Mouse (Mus musculus): Measurements from ENCODE around the gene Vmn1r74. TPM values are rescaled to one million over a fixed set of nuclear protein-coding genes. Genes with fewer than 3 reads are reported as not detected.
"Not testable (repeated sequence)": the region's sequence is repeated elsewhere in the genome, so short reads cannot be mapped to it uniquely, and the experiment has no call there.

Gene Vmn1r74
- total RNA-seq (2014; rRNA removed): not detected in 2 replicates
- not detected in 2 replicates for polyA plus RNA-seq (2015; fragmentation: Nextera tagmentation; extraction: Ambion mirVana)

GRCm38 (mm10) chr7:11833680-11834079 lies at the start of gene Vmn1r74:
Gene Vmn1r74, plus strand, starts transcription at chr7:11833980.
- no peak for DNase-seq (ENCODE audit: low spot score)
- no peaks in the 10 kb centered on the region for H3K4me1 ChIP-seq (ENCODE audit: insufficient read depth, low read length)
- peaks cover 19% of the 10 kb centered on the region; the same call in 1 of the 2 replicates for H3K9me3 ChIP-seq (ENCODE audit: low read length)
- TF ChIP-seq CTCF (IDR thresholded peaks at IDR 0.05): no peak
- no peak for ATAC-seq (ENCODE audit: low FRiP score)
- no peaks in the 10 kb centered on the region for H3K27me3 ChIP-seq (ENCODE audit: insufficient read depth, low read length)
- no peaks in the 10 kb centered on the region for H3K36me3 ChIP-seq (ENCODE audit: insufficient read depth, low read length)
- H3K4me3 ChIP-seq (ENCODE audit: low read depth, low read length): no peak within 1 kb of the TSS
- 72% methylated on average over 2 of the region's 2 CpGs for WGBS
- no peak within 1 kb of the TSS for H3K9ac ChIP-seq (replicated peaks; ENCODE audit: low read length, poor library complexity, severe bottlenecking)
- no peak within 1 kb of the TSS for H3K4me2 ChIP-seq (ENCODE audit: low read depth, low read length, poor library complexity, severe bottlenecking)
- no peak within 1 kb of the TSS for H3K27ac ChIP-seq (ENCODE audit: low read depth, low read length)

GRCm38 (mm10) chr7:11813751-11814150 lies 20.0 kb upstream of the Vmn1r74 start:
- no peak for DNase-seq (ENCODE audit: low spot score)
- TF ChIP-seq CTCF (IDR thresholded peaks at IDR 0.05): no peak

GRCm38 (mm10) chr7:11822166-11822565 lies 11.6 kb upstream of the Vmn1r74 start:
- no peak for TF ChIP-seq CTCF (IDR thresholded peaks at IDR 0.05)
- H3K4me2 ChIP-seq (ENCODE audit: low read depth, low read length, poor library complexity, severe bottlenecking): no peak overlapping the region
- no peaks in the 10 kb centered on the region for H3K4me1 ChIP-seq (ENCODE audit: insufficient read depth, low read length)
- no peaks in the 10 kb centered on the region for H3K36me3 ChIP-seq (ENCODE audit: insufficient read depth, low read length)
- H3K27ac ChIP-seq (ENCODE audit: low read depth, low read length): no peak overlapping the region
- DNase-seq (ENCODE audit: low spot score) (no peak), ATAC-seq (ENCODE audit: low FRiP score) (no peak)
- 88% methylated on average over 1 of the region's 1 CpGs for WGBS
- no peaks in the 10 kb centered on the region for H3K27me3 ChIP-seq (ENCODE audit: insufficient read depth, low read length)
- H3K4me3 ChIP-seq (ENCODE audit: low read depth, low read length): no peak overlapping the region
- H3K9me3 ChIP-seq (ENCODE audit: low read length): peaks cover 57% of the 10 kb centered on the region
- H3K9ac ChIP-seq (replicated peaks; ENCODE audit: low read length, poor library complexity, severe bottlenecking): no peak overlapping the region

More at GRCm38 (mm10) chr7:11813751-11814150, 20.0 kb upstream of the Vmn1r74 start:
- H3K4me3 ChIP-seq (ENCODE audit: low read depth, low read length): no peak overlapping the region
- no peak overlapping the region for H3K9ac ChIP-seq (replicated peaks; ENCODE audit: low read length, poor library complexity, severe bottlenecking)
- no peak overlapping the region for H3K27ac ChIP-seq (ENCODE audit: low read depth, low read length)
- H3K4me1 ChIP-seq (ENCODE audit: insufficient read depth, low read length): no peaks in the 10 kb centered on the region
- H3K9me3 ChIP-seq (ENCODE audit: low read length): peaks cover 38% of the 10 kb centered on the region
- H3K27me3 ChIP-seq (ENCODE audit: insufficient read depth, low read length): no peaks in the 10 kb centered on the region
- H3K4me2 ChIP-seq (ENCODE audit: low read depth, low read length, poor library complexity, severe bottlenecking): no peak overlapping the region
- no peak for ATAC-seq (ENCODE audit: low FRiP score)
- H3K36me3 ChIP-seq (ENCODE audit: insufficient read depth, low read length): no peaks in the 10 kb centered on the region

DNA sequence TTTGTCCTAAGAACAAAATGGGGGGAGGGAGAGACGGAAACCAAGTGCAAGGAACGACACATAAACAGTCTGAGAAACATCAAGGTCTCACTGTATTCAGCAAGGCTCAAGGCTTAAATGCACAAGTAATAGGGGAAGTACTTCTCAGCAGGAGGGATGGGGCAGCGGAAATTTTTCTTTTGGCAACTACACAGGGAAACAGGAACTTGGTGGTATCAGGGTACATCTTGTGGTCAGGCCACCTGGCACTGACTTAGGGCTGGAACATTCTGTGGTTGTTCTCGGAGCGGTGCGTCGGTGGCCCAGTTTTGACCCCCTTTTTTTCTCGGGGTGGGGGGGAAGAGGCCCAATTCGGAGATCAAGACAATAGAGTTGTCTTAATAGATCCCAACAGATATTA lies 10.5 kb upstream of the Vmn1r74 start:
- not testable (repeated sequence) for H3K27me3 ChIP-seq (ENCODE audit: insufficient read depth, low read length); H3K36me3 ChIP-seq (ENCODE audit: insufficient read depth, low read length); ATAC-seq (ENCODE audit: low FRiP score); DNase-seq (ENCODE audit: low spot score); H3K27ac ChIP-seq (ENCODE audit: low read depth, low read length); H3K4me1 ChIP-seq (ENCODE audit: insufficient read depth, low read length); H3K4me3 ChIP-seq (ENCODE audit: low read depth, low read length); H3K4me2 ChIP-seq (ENCODE audit: low read depth, low read length, poor library complexity, severe bottlenecking); H3K9ac ChIP-seq (replicated peaks; ENCODE audit: low read length, poor library complexity, severe bottlenecking)
- 83% methylated on average over 9 of the region's 9 CpGs for WGBS
- H3K9me3 ChIP-seq (ENCODE audit: low read length): peaks cover 48% of the 10 kb centered on the region

DNA sequence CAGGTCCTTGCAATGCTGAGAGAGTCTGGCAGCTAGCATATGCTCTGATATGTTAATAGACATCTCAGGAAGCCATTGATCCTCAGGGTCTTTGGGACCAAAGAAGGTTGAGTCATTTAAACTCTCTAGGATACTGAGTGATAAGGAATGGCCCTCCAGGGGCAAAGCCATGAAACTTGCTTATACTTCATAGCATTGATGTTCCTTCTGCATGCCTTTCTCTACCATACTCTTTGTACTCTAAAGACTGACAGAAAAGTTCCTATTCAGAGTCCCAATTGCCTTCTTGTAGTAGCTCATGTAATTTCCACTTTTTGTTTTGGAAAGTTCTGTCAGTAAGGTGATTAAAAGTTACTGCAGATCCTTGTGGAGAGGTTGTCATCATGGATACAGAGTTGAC lies 40.5 kb downstream of the Vmn1r74 start, which contains the start of gene Vmn1r75:
Gene Vmn1r75 (plus strand): TSS at position 301 of the 400 bp plus-strand sequence.
- no peak within 1 kb of the TSS for H3K27ac ChIP-seq (ENCODE audit: low read depth, low read length)
- DNase-seq (ENCODE audit: low spot score): no peak
- no peaks in the 10 kb centered on the region for H3K27me3 ChIP-seq (ENCODE audit: insufficient read depth, low read length)
- H3K4me1 ChIP-seq (ENCODE audit: insufficient read depth, low read length): no peaks in the 10 kb centered on the region
- no peaks in the 10 kb centered on the region for H3K36me3 ChIP-seq (ENCODE audit: insufficient read depth, low read length)
- TF ChIP-seq CTCF (IDR thresholded peaks at IDR 0.05): no peak
- H3K9ac ChIP-seq (replicated peaks; ENCODE audit: low read length, poor library complexity, severe bottlenecking): no peak within 1 kb of the TSS
- no peak for ATAC-seq (ENCODE audit: low FRiP score)
- H3K4me2 ChIP-seq (ENCODE audit: low read depth, low read length, poor library complexity, severe bottlenecking): no peak within 1 kb of the TSS
- H3K4me3 ChIP-seq (ENCODE audit: low read depth, low read length): no peak within 1 kb of the TSS
- H3K9me3 ChIP-seq (ENCODE audit: low read length): peaks cover 12% of the 10 kb centered on the region; the same call in 1 of the 2 replicates

Other genes with a start within 250 kb of the Vmn1r74 start
- not detected in 2 replicates for gene Zscan4-ps3, start 224.7 kb upstream of the Vmn1r74 start, total RNA-seq (2014; rRNA removed)
- not detected in 2 replicates for gene Zscan4-ps3, start 224.7 kb upstream of the Vmn1r74 start, polyA plus RNA-seq (2015; fragmentation: Nextera tagmentation; extraction: Ambion mirVana)
- not detected in 2 replicates for gene Vmn1r72, start 153.8 kb upstream of the Vmn1r74 start, total RNA-seq (2014; rRNA removed)
- not detected in 2 replicates for gene Vmn1r72, start 153.8 kb upstream of the Vmn1r74 start, polyA plus RNA-seq (2015; fragmentation: Nextera tagmentation; extraction: Ambion mirVana)
- not detected in 2 replicates for gene Vmn1r73, start 103.7 kb upstream of the Vmn1r74 start, total RNA-seq (2014; rRNA removed)
- gene Vmn1r73, start 103.7 kb upstream of the Vmn1r74 start, polyA plus RNA-seq (2015; fragmentation: Nextera tagmentation; extraction: Ambion mirVana): not detected in 2 replicates
- not detected in 2 replicates for gene Vmn1r75, start 40.6 kb downstream of the Vmn1r74 start, total RNA-seq (2014; rRNA removed)
- not detected in 2 replicates for gene Vmn1r75, start 40.6 kb downstream of the Vmn1r74 start, polyA plus RNA-seq (2015; fragmentation: Nextera tagmentation; extraction: Ambion mirVana)
- not detected in 2 replicates for gene Vmn1r76, start 104.2 kb downstream of the Vmn1r74 start, total RNA-seq (2014; rRNA removed)
- not detected in 2 replicates for gene Vmn1r76, start 104.2 kb downstream of the Vmn1r74 start, polyA plus RNA-seq (2015; fragmentation: Nextera tagmentation; extraction: Ambion mirVana)
- gene Vmn1r77, start 202.8 kb downstream of the Vmn1r74 start, total RNA-seq (2014; rRNA removed): not detected in 2 replicates
- gene Vmn1r77, start 202.8 kb downstream of the Vmn1r74 start, polyA plus RNA-seq (2015; fragmentation: Nextera tagmentation; extraction: Ambion mirVana): not detected in 2 replicates